Comparison of ENCODE assay signal across 10 mouse cellular contexts in the genomic region with DNA sequence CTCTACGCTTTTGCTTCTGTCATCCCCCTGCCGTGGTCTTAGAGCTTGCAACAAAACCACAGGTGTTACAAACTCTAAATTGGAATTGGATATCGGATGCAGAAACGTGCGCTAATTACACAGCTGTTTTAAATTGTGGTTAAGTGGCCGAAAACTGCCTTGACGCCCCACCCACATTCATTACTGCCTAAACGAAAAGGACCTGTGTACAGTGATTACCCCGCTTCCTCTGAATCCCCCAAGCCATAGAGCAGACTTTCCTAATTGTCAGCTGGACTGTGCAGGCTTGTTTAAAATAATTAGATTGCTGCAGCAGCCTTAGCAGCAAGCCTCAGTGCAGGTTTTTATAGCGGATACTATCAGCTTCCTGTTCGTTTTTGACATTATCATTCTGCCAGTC.
DNase-seq lines count a peak whose midpoint lies in the region; ATAC-seq and TF ChIP-seq lines count a peak whose summit lies in the region.
"Had no signal": no experiment of that assay in that cellular context is flagged by ENCODE, and none has a peak within 500 bp of the region (broad histone marks: within the 10 kb centered on the region; RNA-seq: fewer than 3 reads in every experiment).

No protein-coding gene starts in this region.

- 52% methylated on average over 11 of the region's 11 CpGs for WGBS in heart, embryonic 13.5 days
- WGBS in forebrain, embryonic 10.5 days, result 43% methylated on average over 11 of the region's 11 CpGs
- WGBS in limb, embryonic 13.5 days, result 3% methylated on average over 11 of the region's 11 CpGs

- H3K4me1 ChIP-seq in heart, embryonic 13.5 days, result 0 out of 2 replicates have a peak, but pooled peaks cover 6% of the 10 kb centered on the region
- H3K4me1 ChIP-seq in MEL (ENCODE audit: control insufficient read depth in 1 of 2, insufficient read depth in 2 of 2, low read length in 2 of 2), result no peaks in the 10 kb centered on the region
- H3K4me1 ChIP-seq in forebrain, embryonic 10.5 days, result peaks cover 17% of the 10 kb centered on the region
- H3K4me1 ChIP-seq in limb, embryonic 13.5 days, result peaks cover 13% of the 10 kb centered on the region
- H3K4me1 ChIP-seq: liver, embryonic 13.5 days had no signal

- no peak for TF ChIP-seq CTCF in MEL (IDR thresholded peaks at IDR 0.05 in 2 of 3, conservative IDR thresholded peaks at IDR 0.05 in 1 of 3; ENCODE audit: control insufficient read depth in 1 of 3, insufficient read depth in 1 of 3, low read depth in 2 of 3, low read length in 3 of 3, poor library complexity in 1 of 3, severe bottlenecking in 1 of 3)

- no peaks in the 10 kb centered on the region for H3K79me2 ChIP-seq in MEL (ENCODE audit: control insufficient read depth, insufficient read depth, low read length, poor library complexity)

- H3K27me3 ChIP-seq in heart, embryonic 13.5 days (replicated peaks), result no peaks in the 10 kb centered on the region
- H3K27me3 ChIP-seq in MEL (ENCODE audit: control insufficient read depth in 1 of 2, insufficient read depth in 2 of 2, low read length in 2 of 2), result no peaks in the 10 kb centered on the region
- no peaks in the 10 kb centered on the region for H3K27me3 ChIP-seq in forebrain, embryonic 10.5 days (ENCODE audit: poor library complexity, severe bottlenecking)
- H3K27me3 ChIP-seq in limb, embryonic 13.5 days, result no peaks in the 10 kb centered on the region
- H3K27me3 ChIP-seq: liver, embryonic 13.5 days had no signal

- no peak for TF ChIP-seq EP300 in MEL (IDR thresholded peaks at IDR 0.05; ENCODE audit: low read depth in 1 of 2, low read length in 2 of 2)

- peak overlapping the region; percentile 61 for H3K4me2 ChIP-seq in heart, embryonic 13.5 days
- peak overlapping the region; percentile 70 for H3K4me2 ChIP-seq in limb, embryonic 13.5 days (replicated peaks)
- H3K4me2 ChIP-seq: liver, embryonic 13.5 days had no signal

- no peak for TF ChIP-seq RAD21 in MEL (IDR thresholded peaks at IDR 0.05; ENCODE audit: low read depth, low read length)

- no peak for TF ChIP-seq POLR2A in MEL (IDR thresholded peaks at IDR 0.05; ENCODE audit: control insufficient read depth in 1 of 2, insufficient read depth in 1 of 2, low read depth in 1 of 2, low read length in 2 of 2, poor library complexity in 1 of 2)

- H3K9me3 ChIP-seq in heart, embryonic 13.5 days, result peaks cover 4% of the 10 kb centered on the region; the same call in 1 of the 2 replicates
- no peaks in the 10 kb centered on the region for H3K9me3 ChIP-seq in MEL (replicated peaks; ENCODE audit: insufficient read depth, low read length)
- H3K9me3 ChIP-seq in forebrain, embryonic 10.5 days, result no peaks in the 10 kb centered on the region
- H3K9me3 ChIP-seq in limb, embryonic 13.5 days, result 0 out of 2 replicates have a peak, but pooled peaks cover 3% of the 10 kb centered on the region
- H3K9me3 ChIP-seq: liver, embryonic 13.5 days had no signal

- DNase-seq in heart, postnatal 4 days, result no peak
- DNase-seq in MEL (ENCODE audit: low read depth, low spot score), result peak; percentile 21
- DNase-seq in forebrain, embryonic 10.5 days (ENCODE audit: extremely low spot score, low spot score), result no peak
- no peak for DNase-seq in cerebellum, postnatal 36 days
- DNase-seq in urinary bladder, postnatal 4 days (ENCODE audit: low spot score in 2 of 2), result no peak
- DNase-seq: cerebellum, adult 8-10 months; liver, embryonic 13.5 days had no signal

- ATAC-seq in heart, embryonic 13.5 days (ENCODE audit: extremely low read depth, insufficient number of reproducible peaks, low FRiP score, low TSS enrichment), result no peak
- ATAC-seq in limb, embryonic 13.5 days (ENCODE audit: low FRiP score, low read depth), result peak; percentile 69
- no peak for ATAC-seq in monocyte, adult 5-6 weeks (replicated peaks; ENCODE audit: insufficient number of reproducible peaks, low FRiP score, low TSS enrichment, poor library complexity, severe bottlenecking)

- H3K9ac ChIP-seq in heart, embryonic 13.5 days, result peak overlapping the region; percentile 33; the same call in 1 of the 2 replicates
- peak overlapping the region; percentile 8; the same call in 1 of the 2 replicates for H3K9ac ChIP-seq in MEL (ENCODE audit: control insufficient read depth, low read depth, low read length, poor library complexity, severe bottlenecking)
- peak overlapping the region; percentile 19; the same call in 1 of the 2 replicates for H3K9ac ChIP-seq in limb, embryonic 13.5 days
- H3K9ac ChIP-seq: liver, embryonic 13.5 days had no signal

- peak overlapping the region; percentile 29 for H3K4me3 ChIP-seq in heart, embryonic 13.5 days
- H3K4me3 ChIP-seq in MEL (ENCODE audit: control insufficient read depth in 1 of 2, insufficient read depth in 1 of 2, low read depth in 2 of 2, low read length in 2 of 2), result peak overlapping the region; percentile 57 to 69
- peak overlapping the region; percentile 29 for H3K4me3 ChIP-seq in forebrain, embryonic 10.5 days
- H3K4me3 ChIP-seq in limb, embryonic 13.5 days, result peak overlapping the region; percentile 35
- H3K4me3 ChIP-seq: liver, embryonic 13.5 days had no signal

- no peaks in the 10 kb centered on the region for H3K36me3 ChIP-seq in heart, embryonic 13.5 days
- H3K36me3 ChIP-seq in MEL (ENCODE audit: control insufficient read depth in 1 of 2, insufficient read depth in 2 of 2, low read length in 2 of 2), result no peaks in the 10 kb centered on the region; a peak in 1 of 4 replicates
- H3K36me3 ChIP-seq in forebrain, embryonic 10.5 days (replicated peaks), result no peaks in the 10 kb centered on the region
- H3K36me3 ChIP-seq in limb, embryonic 13.5 days, result no peaks in the 10 kb centered on the region
- H3K36me3 ChIP-seq: liver, embryonic 13.5 days had no signal

- H3K27ac ChIP-seq in heart, embryonic 13.5 days (replicated peaks), result no peak overlapping the region
- no peak overlapping the region for H3K27ac ChIP-seq in MEL (ENCODE audit: control insufficient read depth, low read depth, low read length)
- H3K27ac ChIP-seq in forebrain, embryonic 10.5 days, result 0 out of 2 replicates have a peak overlapping the region, but pooled peaks have one; percentile 40
- H3K27ac ChIP-seq in limb, embryonic 13.5 days, result no peak overlapping the region
- H3K27ac ChIP-seq: liver, embryonic 13.5 days had no signal

TF ChIP-seq in MEL, 35 proteins besides CTCF, POLR2A, EP300 and RAD21:
- TF ChIP-seq USF1 (IDR thresholded peaks at IDR 0.05; ENCODE audit: low read depth, low read length), result no peak
- TF ChIP-seq BHLHE40 (IDR thresholded peaks at IDR 0.05; ENCODE audit: borderline replicate concordance, low read depth, low read length), result peak; percentile 29; the same call in 1 of the 2 replicates
